Mouse (Mus musculus) lung, embryonic 14.5 days (tissue): ENCODE measurements around the gene Fggy. TPM values are rescaled to one million over a fixed set of nuclear protein-coding genes. Genes with fewer than 3 reads are reported as not detected.

ENCODE experiments used
- ATAC-seq: fragments of 200-750 bp; cut with Nextera tagmentation; 2 replicates; pipeline ENCODE4 v1.8.0; 2017; ENCODE audit warnings: mild to moderate bottlenecking, moderate TSS enrichment, moderate library complexity; ENCODE audit not compliant: insufficient read depth
- DNase-seq: peaks from one replicate; pipeline ENCODE4 v3.0.0-alpha.2; 2015
- H3K27ac ChIP-seq: fragments of 300-500 bp; sonication (generic); 2 replicates; pipeline ENCODE4 v1.5.1; 2014; ENCODE audit warnings: low read depth, mild to moderate bottlenecking, moderate library complexity
- H3K27me3 ChIP-seq: fragments of 300-500 bp; sonication (generic); 2 replicates; pipeline ENCODE4 v1.6.1; 2014; ENCODE audit warnings: low read length, control low read depth; ENCODE audit not compliant: insufficient read depth
- H3K36me3 ChIP-seq: fragments of 300-500 bp; sonication (generic); 2 replicates; pipeline ENCODE4 v1.6.1; 2014; ENCODE audit warnings: control low read depth; ENCODE audit not compliant: insufficient read depth
- H3K4me1 ChIP-seq: fragments of 300-500 bp; sonication (generic); 2 replicates; pipeline ENCODE4 v1.6.1; 2014; ENCODE audit warnings: antibody characterized with exemption, control low read depth; ENCODE audit not compliant: insufficient read depth
- H3K4me2 ChIP-seq: fragments of 300-500 bp; sonication (generic); 2 replicates; pipeline ENCODE4 v1.6.1; 2014; ENCODE audit warnings: mild to moderate bottlenecking
- H3K4me3 ChIP-seq: fragments of 300-500 bp; sonication (generic); 2 replicates; pipeline ENCODE4 v1.5.1; 2014; ENCODE audit warnings: low read depth, low read length
- H3K9ac ChIP-seq: fragments of 300-500 bp; sonication (generic); 2 replicates; pipeline ENCODE4 v1.6.1; 2014
- H3K9me3 ChIP-seq: fragments of 300-500 bp; sonication (generic); 2 replicates; pipeline ENCODE4 v1.6.1; 2016; ENCODE audit warnings: low read depth, low read length, control low read depth
- CTCF ChIP-seq: IDR thresholded peaks from 2 replicates; pipeline ENCODE4 v1.5.1; 2016; ENCODE audit warnings: antibody characterized with exemption, low read depth
- WGBS: fragments of 180-500 bp; shearing (Covaris S2); extraction: QIAGEN DNeasy Blood & Tissue Kit; methylation state at CpG from one replicate; pipeline ENCODE4 v1.1.7; 2014; 5-methylcytosine and 5-hydroxymethylcytosine counted together
- polyA plus RNA-seq: library from polyadenylated mRNA; unstranded; fragments of >200 nt; fragmentation: Nextera tagmentation; extraction: Ambion mirVana; gene quantifications from 2 replicates; pipeline ENCODE4 v1.2.1, GENCODE M21; 2014

The Fggy gene
- polyA plus RNA-seq, 1 experiment from 2014 or later: 9.8 TPM

- no peak for ATAC-seq
- H3K4me3 ChIP-seq: no peak overlapping the region
These were observed 181.4 kb downstream of the Fggy start for GRCm38 (mm10) chr4:95738725-95739124.

DNA sequence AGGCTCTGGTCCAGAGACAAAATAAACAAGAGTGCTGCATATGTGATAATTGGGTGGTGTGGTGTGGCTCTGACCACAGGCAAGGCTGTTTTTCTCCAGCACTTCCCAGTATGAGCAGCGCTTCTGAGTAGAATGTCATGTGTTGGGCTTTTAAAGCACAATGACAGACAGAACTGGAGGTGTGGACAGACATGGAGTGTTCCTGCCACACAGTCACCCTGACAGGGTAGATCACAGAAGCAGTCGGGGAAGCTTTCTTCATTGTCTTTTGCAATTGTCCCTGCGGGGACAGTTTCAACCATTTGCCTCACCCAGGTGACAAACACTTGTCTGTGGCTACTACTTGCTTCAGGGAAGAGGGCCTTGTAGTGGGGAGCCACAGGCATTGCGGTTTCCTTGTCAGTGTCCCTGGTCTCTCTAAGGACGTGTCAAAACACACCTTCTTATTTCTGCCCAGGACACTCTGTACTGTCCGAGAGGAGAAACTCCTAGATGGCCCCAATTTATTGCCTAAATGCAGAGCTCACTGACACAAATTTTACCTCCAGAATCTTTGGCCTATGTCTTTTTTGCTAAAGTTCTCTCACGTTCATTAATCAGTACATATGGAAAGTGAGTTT, 183.9 kb downstream of the Fggy start:
- H3K9ac ChIP-seq: no peak overlapping the region
- TF ChIP-seq CTCF: no peak
- no peak overlapping the region for H3K4me3 ChIP-seq
- H3K36me3 ChIP-seq: no peaks in the 10 kb centered on the region
- peaks cover 5% of the 10 kb centered on the region; the same call in 1 of the 2 replicates for H3K4me1 ChIP-seq
- no peaks in the 10 kb centered on the region for H3K9me3 ChIP-seq
- no peak for DNase-seq
- no peak overlapping the region for H3K4me2 ChIP-seq
- H3K27me3 ChIP-seq: no peaks in the 10 kb centered on the region
- ATAC-seq: peak; percentile 50; the same call in 1 of the 2 replicates
- H3K27ac ChIP-seq: no peak overlapping the region
- 47% methylated on average over 7 of the region's 7 CpGs for WGBS

More at GRCm38 (mm10) chr4:95738725-95739124, 181.4 kb downstream of the Fggy start:
- Histone ChIP-seq H3K9me3 (no peaks in the 10 kb centered on the region), H3K36me3 (no peaks in the 10 kb centered on the region), H3K9ac (no peak overlapping the region), H3K4me2 (no peak overlapping the region), H3K27me3 (no peaks in the 10 kb centered on the region), H3K4me1 (peaks cover 9% of the 10 kb centered on the region; the same call in 1 of the 2 replicates), H3K27ac (no peak overlapping the region)
- DNase-seq: no peak
- no peak for TF ChIP-seq CTCF
- 47% methylated on average over 4 of the region's 4 CpGs for WGBS

DNA sequence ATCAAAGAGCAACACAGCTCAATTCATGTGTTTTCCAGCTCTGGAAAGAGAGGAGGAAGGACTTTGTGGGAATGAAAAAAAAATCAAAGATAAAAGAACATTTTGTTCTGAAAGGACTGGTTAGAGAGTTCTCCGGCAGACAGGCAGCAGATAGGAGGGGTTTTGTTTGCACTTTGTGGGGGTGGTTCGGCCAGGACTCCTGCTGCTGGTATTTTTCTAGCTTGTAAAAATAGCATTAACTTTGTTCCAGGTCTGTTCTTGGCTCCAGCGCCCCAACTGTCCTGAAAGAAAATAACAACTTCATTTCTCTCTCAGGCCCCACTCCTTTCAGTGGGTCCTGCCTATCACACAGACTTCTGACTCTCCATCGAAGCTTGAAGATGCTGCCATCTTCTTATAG, 185.7 kb downstream of the Fggy start:
- Histone ChIP-seq H3K4me3 (no peak overlapping the region), H3K9me3 (no peaks in the 10 kb centered on the region), H3K4me2 (no peak overlapping the region), H3K36me3 (no peaks in the 10 kb centered on the region), H3K27ac (0 out of 2 replicates have a peak overlapping the region, but pooled peaks have one; percentile 39), H3K4me1 (peaks cover 5% of the 10 kb centered on the region; the same call in 1 of the 2 replicates), H3K9ac (no peak overlapping the region), H3K27me3 (no peaks in the 10 kb centered on the region)
- no peak; the same call in 1 of the 2 replicates for ATAC-seq
- TF ChIP-seq CTCF: peak; percentile 18
- 29% methylated on average over 4 of the region's 4 CpGs for WGBS
- peak; percentile 47 for DNase-seq

DNA sequence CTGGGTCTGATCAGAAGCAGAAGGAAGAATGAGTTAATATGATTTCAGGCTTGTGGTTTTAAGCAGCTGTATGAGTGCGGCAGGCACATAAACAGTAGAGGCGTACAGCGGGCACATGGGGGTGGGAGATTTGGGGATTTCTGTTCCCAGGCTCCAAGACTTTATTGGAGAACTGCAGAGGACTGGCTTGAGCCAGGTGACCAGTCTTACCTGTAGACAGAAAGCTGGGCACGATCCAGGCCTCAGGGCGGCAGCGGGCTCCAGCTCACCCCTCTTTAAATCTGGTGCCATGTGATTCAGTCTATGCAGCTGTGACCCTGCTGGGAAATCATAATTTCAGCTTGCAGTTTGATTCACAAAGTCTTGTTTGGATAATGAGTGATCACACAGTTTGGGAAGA, 189.6 kb downstream of the Fggy start:
- WGBS: 77% methylated on average over 6 of the region's 6 CpGs
- no peaks in the 10 kb centered on the region for H3K9me3 ChIP-seq
- H3K4me1 ChIP-seq: no peaks in the 10 kb centered on the region
- DNase-seq (no peak), ATAC-seq (no peak)
- H3K4me2 ChIP-seq: no peak overlapping the region
- no peak overlapping the region for H3K27ac ChIP-seq
- H3K36me3 ChIP-seq: no peaks in the 10 kb centered on the region
- H3K9ac ChIP-seq: no peak overlapping the region
- no peaks in the 10 kb centered on the region for H3K27me3 ChIP-seq
- no peak overlapping the region for H3K4me3 ChIP-seq
- TF ChIP-seq CTCF: no peak

- no peaks in the 10 kb centered on the region for H3K4me1 ChIP-seq
- no peak overlapping the region for H3K4me2 ChIP-seq
- ATAC-seq: no peak
- 85% methylated on average over 12 of the region's 12 CpGs for WGBS
- no peaks in the 10 kb centered on the region for H3K9me3 ChIP-seq
- TF ChIP-seq CTCF: no peak
- no peak for DNase-seq
- no peak overlapping the region for H3K4me3 ChIP-seq
- no peaks in the 10 kb centered on the region for H3K27me3 ChIP-seq
- H3K27ac ChIP-seq: no peak overlapping the region
- H3K9ac ChIP-seq: no peak overlapping the region
- no peaks in the 10 kb centered on the region for H3K36me3 ChIP-seq
These were observed 190.3 kb downstream of the Fggy start for GRCm38 (mm10) chr4:95747415-95748202.

- ATAC-seq: peak; percentile 35; the same call in 1 of the 2 replicates
- Histone ChIP-seq H3K36me3 (no peaks in the 10 kb centered on the region), H3K27me3 (no peaks in the 10 kb centered on the region), H3K27ac (no peak overlapping the region), H3K9ac (no peak overlapping the region), H3K4me3 (no peak overlapping the region), H3K4me1 (no peaks in the 10 kb centered on the region), H3K9me3 (no peaks in the 10 kb centered on the region), H3K4me2 (no peak overlapping the region)
- DNase-seq: no peak
- WGBS: 52% methylated on average over 5 of the region's 5 CpGs
- no peak for TF ChIP-seq CTCF
These were observed 192.9 kb downstream of the Fggy start for GRCm38 (mm10) chr4:95750186-95750585.

- no peaks in the 10 kb centered on the region for H3K36me3 ChIP-seq
- H3K4me1 ChIP-seq: no peaks in the 10 kb centered on the region
- no peak overlapping the region for H3K9ac ChIP-seq
- no peak overlapping the region for H3K4me3 ChIP-seq
- H3K9me3 ChIP-seq: no peaks in the 10 kb centered on the region
- no peak for ATAC-seq
- no peak for TF ChIP-seq CTCF
- no peak overlapping the region for H3K27ac ChIP-seq
- 71% methylated on average over 6 of the region's 6 CpGs for WGBS
- no peak for DNase-seq
- H3K27me3 ChIP-seq: no peaks in the 10 kb centered on the region
- H3K4me2 ChIP-seq: no peak overlapping the region
These were observed 195.4 kb downstream of the Fggy start for GRCm38 (mm10) chr4:95752538-95753188.
